Mouse (Mus musculus): ENCODE measurements around the gene Ap4s1.

The Ap4s1 gene

DNA sequence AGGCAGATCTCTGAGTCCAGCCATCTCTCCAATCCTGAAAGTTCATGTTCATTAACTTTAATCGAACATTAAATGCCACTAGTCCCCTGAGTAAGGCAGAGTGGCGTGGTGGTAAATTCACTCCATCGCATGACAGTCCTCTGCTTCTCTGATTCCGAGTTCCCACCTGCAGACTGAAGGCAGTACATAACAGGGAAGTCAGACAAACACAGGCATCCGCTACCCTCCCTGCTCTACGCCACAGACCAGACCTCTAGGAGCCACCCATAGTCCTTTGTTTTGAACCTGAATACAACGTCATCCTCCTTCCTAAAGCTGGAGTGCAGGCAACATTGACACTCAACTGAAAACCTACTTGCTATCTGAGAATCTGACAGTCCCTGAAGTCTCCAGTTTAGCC, 13.7 kb downstream of the Ap4s1 start:
- DNase-seq (ENCODE audit: low spot score): no peak

DNA sequence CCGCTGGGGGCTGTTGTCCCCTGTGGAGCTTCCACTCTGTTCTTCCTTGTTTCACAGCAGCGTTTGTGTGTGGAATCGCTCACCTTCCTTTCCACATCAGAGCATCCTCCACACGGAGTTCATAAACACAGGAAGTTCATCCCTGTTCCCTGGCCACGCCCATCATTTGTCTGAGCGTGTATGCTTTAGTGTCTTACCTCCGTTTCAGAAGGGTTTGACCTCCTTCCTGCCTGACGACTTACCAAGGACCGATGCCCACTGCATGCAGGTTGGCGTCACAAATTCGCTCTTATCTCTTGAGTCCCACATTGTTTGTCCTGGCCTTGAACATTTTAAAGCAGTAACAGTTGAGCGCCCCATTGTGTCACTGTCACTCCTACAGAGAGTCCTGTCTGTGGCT, 14.9 kb downstream of the Ap4s1 start:
- DNase-seq (ENCODE audit: low spot score): no peak

DNA sequence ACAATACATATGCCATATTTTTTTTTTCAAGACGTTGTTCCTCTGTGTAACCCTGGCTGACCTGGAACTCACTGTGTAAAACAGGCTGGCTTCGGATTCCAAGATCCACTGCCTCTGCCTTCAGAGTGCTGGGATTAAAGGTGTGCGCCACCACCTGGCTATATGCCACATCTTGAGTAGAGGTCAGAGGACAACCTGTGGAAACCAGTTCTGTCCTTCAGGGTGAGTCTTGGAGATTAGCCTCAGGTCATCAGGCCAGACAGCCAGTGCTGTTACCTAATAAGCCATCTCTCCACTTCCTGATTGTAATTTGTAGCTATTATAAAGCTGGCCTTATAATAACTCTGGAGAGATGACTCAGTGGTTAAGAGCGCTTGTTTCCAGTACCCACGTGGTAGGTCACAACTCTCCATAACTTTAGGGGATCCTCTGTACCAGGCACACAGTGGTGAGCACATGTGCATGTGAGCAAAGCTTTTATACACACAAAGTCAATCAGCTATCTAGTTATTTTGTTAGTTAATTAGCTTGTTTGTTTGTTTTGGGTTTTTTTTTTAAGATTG, 15.9 kb downstream of the Ap4s1 start:
- DNase-seq (ENCODE audit: low spot score): no peak

DNA sequence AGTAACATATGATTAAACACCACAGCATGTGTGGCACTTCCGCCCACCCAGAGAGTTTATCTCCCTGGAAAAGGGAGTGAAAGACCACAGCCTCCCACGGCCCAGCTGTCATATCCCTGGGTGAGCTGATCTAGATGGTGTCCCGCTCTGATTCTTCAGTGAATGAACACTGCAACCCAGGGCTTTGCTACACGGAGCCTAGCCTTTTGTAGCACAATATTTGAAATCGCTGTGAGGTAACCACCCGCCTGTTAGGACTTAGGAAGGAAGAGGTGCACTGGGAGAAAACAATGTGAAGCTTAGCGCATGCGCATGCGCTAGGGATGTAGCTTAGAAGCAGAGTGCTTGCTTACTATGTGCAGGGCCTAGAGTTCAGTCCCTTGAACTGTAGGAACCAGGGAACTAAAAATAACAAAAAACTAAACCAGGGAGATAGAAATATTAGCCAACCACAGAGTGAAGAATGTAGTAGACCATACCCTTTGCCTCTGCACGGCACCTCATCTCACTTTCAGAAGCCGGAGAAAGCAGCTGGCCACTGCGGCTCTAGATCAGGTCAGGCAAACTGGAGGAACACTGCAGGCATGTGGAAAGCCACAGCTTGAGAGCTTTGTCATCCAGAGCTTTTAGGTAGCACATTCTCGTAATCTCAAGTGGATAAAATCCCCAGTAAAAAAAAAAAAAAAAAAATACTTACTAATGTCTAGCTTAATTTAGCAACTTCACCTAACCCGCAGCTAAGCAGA, 18.3 kb downstream of the Ap4s1 start:
- DNase-seq (ENCODE audit: low spot score): no peak

DNA sequence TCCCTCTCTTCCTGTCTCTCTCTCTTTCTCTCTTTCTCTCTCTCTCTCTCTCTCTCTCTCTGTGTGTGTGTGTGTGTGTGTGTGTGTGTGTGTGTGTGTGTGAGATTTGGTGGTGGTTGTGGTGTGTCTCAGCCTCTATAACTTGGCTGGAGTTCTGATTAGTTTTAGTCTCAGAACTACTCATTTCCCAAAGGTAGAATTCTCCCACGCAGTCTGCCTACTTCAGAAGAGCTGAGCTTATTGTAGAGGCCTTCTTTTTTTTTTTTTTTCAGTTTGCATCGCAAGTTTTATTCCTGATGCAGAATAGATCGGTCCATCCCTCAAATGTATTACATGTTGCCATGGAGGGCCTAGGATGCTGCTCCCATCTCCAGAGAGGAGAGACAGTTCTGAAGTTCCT, 18.9 kb downstream of the Ap4s1 start:
- DNase-seq (ENCODE audit: low spot score): no peak

DNA sequence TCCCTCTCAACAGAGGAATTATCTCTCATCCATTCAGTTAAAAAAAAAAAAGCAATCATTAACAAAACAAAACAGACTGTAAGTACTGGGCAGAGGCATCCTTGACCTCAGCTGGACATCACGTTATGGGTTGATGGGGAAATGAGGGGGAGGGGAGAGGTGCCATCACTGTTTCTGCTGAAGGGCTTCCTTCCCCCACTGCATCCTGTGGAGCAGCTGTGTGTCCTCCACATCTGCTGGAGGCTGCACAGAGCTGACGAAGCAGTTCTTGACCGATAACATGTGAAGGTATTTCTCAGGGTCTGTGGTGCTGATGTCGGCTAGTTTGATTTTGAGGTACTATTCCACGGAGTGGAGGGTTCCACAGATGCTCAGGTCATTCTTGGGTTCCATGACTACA, 19.3 kb downstream of the Ap4s1 start:
- DNase-seq (ENCODE audit: low spot score): no peak

DNA sequence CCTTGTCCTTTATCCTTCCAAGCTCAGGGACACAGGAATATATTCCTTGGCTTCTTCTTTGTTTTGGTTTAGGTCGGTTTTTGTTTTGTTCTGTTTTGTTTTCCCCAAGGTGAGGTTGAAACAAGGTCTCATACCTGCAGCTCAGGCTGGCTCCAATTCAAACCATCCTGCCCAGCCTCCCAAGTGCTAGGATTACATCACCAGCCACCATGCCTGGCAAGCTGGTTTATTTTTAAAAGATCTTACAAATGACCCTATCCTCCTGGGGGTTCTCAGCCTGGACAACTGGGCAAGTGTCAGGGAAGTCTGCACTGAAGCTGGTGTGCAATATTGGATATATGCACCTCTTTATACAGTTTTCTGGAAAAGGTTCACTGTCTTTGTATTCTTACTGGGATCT, 21.9 kb downstream of the Ap4s1 start:
- no peak for DNase-seq (ENCODE audit: low spot score)

DNA sequence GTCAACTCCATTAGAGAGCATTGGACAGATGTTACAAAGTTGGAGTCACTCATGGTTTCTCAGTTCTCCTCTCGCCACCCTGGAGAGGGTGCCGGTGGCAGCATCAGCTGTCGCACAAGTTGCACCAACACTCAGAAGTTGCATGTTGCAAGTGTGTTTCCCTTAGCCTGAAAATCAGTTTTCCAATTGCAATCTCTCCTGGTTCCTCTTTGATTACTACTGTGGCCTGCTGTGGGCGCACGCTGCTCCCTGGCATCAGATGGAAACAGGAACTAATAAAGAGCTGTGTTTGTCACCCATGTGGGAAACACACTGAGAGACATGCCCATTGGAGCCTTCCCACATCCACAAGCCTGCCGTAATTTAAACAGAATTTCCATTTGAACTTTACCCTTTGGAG, 27.8 kb downstream of the Ap4s1 start:
- DNase-seq (ENCODE audit: low spot score): no peak

DNA sequence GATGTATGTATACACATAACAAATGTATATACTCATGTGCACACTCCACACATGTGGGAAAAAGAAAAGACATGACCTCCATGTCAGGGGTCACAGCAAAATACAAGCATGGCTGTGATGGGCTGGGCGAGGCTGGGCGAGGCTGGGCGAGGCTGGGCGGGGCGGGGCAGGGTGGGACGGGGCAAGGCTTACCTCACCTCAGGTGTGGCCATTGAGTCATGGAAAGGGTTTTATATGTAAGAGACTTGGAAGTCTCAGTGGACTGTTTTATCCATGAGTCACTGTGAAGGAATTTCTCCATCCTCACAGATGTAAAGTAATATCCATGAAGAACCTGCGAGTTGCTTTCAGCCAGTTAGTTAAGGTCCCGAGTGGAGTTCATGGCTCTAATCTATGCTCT, 31.0 kb downstream of the Ap4s1 start:
- no peak for DNase-seq (ENCODE audit: low spot score)

DNA sequence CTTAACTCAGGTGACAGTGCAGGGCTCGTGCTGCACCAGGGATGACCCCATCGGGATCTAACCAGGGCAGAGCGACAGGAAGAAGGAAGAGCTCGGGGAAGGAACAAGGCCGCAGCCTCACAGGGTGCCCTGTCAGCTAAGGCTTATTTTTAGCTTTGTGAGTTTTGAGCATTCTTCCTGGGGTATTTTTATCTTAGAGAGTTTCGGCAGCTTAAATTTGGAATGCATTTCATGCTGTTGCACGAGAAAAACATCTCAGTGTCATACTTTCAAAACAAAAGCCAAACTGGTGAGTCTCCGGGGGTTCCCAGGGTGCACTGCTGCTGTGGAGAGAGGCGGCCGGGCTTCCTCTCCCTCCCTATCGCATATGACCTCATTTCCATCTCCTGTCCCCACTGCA, 38.2 kb downstream of the Ap4s1 start:
- no peak for DNase-seq (ENCODE audit: low spot score)

DNA sequence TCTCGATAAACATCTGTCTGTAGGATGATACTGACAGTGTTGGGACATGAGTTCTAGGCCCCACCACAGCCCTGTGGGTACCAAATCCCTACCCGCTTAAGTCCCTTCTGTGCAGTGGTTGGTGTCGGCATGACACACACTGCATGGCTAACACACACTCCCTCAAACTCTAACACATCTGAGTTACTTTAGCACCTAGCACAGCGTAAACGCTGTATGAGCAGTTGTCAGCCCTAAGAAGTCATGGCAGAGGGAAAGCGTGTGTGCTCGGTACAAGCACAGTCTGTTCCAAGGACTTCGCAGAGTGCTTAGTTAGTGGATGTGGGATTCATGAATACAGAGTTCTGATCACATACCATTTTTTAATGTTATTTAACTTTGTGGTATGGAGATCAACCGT, 39.0 kb downstream of the Ap4s1 start:
- DNase-seq (ENCODE audit: low spot score): no peak

DNA sequence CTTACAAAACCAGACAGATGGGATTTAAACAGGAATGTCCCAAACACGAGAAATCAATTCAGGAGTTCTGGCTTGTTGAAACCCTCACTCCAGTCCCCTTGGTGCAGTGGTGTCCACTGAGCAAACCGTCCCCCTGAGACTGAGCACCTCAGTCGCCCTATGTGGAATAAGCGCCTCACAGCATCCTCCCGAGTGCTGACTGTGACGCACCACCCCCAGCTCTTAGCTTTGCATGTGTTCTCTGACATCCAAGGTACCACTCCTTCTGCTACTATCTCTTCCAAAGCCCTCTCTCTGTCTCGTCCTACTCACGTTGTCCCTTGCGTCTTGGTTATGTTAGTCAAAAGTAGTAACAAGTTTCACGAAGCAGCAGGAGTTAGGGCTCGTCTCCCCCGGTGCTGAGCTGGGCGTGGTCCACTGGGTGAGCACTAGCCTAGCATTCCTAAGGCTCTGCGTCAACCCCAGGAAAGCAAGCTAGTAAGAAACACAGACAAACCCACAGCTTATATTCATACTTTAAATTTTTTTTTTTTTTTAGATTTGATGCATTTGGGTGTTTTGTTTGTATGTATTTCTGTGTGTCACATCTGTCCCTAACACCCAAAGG, 43.9 kb downstream of the Ap4s1 start:
- no peak for DNase-seq (ENCODE audit: low spot score)

DNA sequence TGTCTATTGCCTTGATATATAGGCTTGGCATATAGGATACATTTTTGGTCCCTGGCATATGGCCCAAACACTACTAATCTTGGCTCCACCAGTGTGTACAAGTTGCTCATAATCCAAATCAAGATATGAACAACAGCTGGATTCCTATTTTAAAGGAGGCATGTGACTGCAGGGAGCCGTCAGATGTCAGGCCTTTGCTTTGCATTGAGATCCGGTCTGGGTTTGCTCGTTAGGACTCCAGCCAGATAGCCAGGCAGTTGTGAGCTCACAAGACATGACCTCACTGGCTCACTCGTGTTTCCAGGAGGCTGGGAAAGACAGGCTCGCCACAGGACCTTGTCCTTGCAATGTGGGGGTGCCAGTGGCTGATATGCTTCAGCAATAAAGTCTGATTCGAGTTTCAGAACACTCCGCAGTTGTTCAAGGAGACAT, 45.0 kb downstream of the Ap4s1 start:
- DNase-seq (ENCODE audit: low spot score): no peak

DNA sequence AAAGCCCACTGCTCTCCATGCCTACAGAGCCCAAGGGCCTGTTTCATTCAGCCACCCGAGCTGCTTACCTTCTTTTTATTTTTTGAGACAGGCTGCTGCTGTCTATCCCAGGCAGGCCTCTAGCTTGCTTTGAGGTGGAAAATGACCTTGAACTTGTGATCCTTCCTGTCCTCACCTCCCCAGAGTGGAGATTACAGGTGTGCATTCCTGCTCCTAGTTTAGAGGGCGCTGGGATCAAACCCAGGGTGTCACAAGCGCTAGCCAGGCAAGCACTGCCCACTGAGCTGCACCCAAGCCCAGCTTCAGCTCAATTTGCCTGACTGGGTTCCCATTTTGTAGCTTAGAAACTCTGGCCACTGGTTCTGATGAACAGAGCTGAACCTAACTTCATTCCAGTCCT, 45.5 kb downstream of the Ap4s1 start:
- DNase-seq (ENCODE audit: low spot score): no peak

DNA sequence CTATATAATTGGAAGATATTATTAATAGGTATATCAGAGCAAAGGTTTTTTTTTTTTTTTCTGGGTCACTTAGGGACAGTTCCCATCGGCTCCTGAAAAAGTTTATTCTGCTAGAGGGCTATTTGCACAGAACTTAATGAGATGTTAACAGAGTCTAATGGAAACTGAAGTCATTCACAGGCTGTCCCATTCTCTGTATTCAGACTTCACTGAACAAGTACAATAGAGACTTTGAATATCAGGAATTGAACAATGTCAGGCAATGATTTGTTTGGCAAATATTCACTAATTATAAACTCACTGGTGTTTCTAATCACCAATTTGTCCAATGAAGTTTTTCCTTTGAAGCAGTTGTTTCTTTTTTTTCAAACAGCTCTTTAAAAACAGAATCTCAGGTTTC, 46.0 kb downstream of the Ap4s1 start:
- no peak for DNase-seq (ENCODE audit: low spot score)

DNA sequence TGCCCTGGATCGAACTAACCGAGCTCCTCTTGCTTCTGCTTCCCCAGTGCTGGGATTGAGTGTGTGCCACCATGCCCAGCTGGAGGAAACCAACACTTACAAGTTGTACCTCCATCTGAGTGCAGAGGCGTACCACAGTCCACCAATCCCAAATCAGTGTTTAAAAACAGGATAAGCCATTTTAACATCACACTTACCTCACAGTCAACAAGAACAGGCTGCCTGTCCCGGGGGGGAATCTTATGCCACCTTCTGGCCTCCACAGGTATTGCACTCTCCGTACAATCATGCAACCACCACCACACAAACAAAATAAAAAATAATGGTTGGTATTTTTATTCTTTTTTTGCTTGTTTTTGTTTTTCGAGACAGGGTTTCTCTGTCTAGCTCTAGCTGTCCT, 50.9 kb downstream of the Ap4s1 start:
- no peak for DNase-seq (ENCODE audit: low spot score)

DNA sequence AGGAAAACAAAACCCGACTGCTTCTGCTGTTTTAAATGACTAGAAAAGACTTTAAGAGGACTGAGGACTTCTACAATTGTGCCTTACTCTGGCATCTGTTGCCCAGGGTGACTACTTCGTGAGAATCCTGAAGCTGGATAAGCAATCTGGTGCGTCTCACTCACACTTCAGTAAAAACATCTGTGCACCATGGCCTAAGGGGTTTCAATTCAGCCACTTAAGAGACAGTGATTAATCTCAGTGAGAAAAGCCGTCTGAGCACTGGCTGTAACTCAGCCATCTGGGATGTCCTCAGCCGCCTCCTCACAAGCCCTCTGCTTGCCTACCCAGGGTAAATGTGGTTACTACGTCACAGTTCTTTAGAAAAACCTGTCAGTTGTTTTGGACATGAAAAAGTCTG, 54.1 kb downstream of the Ap4s1 start:
- no peak for DNase-seq (ENCODE audit: low spot score)

DNA sequence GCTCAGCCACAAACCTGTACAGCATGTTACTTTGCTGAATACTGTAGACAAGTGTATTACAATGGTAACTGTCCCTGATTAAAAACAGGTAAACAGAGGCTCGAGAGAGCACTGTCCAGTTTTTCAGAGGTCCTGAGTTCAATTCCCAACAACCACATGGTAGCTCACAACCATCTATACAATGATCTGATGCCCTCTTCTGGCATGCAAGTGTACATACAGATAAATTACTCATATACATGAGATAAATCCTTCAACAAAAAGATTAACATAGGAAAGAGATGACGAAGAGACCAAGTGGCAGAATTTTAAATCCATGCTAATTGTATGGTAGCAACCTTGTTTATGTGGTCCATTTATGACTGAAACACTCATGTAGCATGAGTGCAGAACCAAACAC, 56.5 kb downstream of the Ap4s1 start:
- no peak for DNase-seq (ENCODE audit: low spot score)

DNA sequence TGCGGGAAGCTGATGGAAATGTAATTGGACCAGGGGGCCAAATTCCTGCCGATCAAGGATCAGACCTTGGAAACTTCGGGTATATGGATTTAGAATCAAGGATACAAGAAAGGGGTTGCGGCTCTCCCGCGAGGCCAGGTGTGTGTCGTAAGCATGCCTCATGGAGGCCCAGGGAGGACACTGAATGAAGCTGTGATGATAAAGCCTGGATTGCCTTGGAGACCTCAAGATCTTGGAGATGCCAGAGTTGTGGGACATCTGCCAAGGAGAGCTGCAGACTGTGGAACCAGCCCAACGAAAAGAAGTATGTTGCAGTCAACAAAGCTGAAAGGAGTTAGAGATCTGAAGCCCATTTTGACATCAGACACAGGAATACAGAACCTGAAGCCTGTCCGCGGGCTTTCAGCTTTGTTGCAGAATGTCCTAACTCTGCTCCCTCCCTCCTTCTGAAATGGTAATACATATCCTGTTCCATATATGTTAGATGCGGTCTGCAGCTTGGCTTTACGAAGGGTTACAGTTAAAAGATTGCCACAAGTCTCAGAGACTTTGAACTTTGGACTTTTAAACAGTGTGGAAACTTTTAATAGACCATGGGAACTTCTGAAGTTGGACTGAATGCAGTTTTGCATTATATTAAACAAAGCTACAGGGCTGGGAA, 65.2 kb downstream of the Ap4s1 start:
- no peak for DNase-seq (ENCODE audit: low spot score)

DNA sequence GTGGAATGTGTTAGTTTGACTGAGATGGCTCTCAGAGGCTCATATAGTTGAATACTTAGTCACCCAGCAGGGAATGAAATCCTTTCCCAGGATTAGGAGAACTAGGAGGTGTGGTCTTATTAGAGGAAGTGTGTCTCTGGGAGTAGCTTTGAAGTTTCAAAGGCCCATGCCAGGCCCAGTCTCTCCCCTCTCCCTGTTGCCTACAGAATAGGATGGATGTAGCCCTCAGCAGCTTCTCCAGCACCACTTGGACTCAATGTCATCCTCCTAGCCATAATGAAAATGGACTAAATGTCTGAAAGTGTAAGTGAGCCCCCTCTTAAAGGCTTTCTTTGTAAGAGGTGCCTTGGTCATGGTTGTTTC, 65.7 kb downstream of the Ap4s1 start:
- no peak for DNase-seq (ENCODE audit: low spot score)

DNA sequence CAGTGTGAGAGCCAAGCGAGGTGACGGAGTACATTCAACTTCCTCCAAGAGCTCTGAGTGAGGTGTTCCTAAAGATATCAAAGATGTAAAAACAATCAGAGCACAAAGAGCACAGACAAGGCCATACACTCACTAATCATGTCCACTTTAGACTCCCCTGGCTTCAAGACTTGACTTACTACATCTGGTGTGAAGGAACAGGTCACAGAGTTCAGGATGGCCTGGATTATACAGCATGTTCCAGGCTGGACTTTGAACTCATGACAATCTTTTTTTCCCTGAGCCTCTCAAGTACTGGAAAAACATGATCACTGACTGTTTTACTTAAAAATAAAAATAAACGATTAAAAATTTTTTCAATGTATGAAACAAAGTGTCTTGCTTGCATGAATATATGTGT, 68.5 kb downstream of the Ap4s1 start:
- DNase-seq (ENCODE audit: low spot score): no peak

DNA sequence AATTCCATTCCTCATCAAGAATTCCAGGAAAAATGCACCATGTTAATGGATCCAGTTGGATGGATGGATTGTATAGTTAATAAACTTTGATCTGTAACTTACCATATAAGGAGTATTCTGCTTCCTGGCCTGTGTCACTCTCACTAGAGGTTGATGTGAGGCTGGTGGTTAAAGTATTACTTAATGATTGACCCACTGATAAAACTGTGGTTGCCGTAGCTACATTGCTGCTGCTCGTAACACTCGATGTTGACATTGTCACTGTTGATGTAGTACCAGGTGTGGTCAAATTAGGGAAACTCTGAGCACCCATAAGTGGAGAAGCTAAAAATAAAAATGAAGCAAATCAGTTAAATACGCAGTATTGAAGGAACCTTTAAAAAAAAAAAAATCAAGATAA, 76.6 kb downstream of the Ap4s1 start:
- DNase-seq (ENCODE audit: low spot score): no peak

DNA sequence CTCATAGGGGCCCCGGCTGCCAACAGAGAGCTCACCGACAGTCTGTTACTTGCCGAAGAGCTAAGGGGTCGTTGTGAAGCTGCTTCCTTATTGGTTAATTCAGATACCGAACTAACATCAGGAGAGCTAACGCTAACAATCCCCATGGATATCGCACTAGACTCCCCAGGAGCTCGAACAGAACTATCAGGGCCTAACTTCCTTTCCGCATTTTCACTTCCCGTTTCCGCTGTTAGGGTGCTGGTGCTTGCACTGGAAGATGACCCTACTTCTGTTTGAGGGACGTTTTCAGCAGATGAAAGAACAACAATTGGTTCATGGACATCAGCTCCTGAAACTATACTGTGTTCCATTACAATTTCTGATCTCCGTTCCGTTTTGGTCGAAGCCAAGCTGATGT, 77.9 kb downstream of the Ap4s1 start:
- no peak for DNase-seq (ENCODE audit: low spot score)

Data from urinary bladder, postnatal 10 days (tissue).